Mouse (Mus musculus) intestine, embryonic 14.5 days (tissue): ENCODE data around the gene Tex36. TPM values are rescaled to one million over a fixed set of nuclear protein-coding genes. Genes with fewer than 3 reads are reported as not detected.

Source experiments
- ATAC-seq: fragments of 200-750 bp; cut with Nextera tagmentation; replicated peaks from 2 replicates; pipeline ENCODE4 v1.8.0; 2017; ENCODE audit warnings: low read depth, moderate number of reproducible peaks, moderate TSS enrichment, moderate library complexity; ENCODE audit not compliant: low FRiP score, low TSS enrichment
- DNase-seq: peaks from one replicate; pipeline ENCODE4 v3.0.0-alpha.2; 2018; ENCODE audit warnings: low spot score
- H3K27ac ChIP-seq: fragments of 300-500 bp; sonication (generic); 2 replicates; pipeline ENCODE4 v1.5.1; 2014; ENCODE audit warnings: low read depth, mild to moderate bottlenecking, control low read depth
- H3K27me3 ChIP-seq: fragments of 300-500 bp; sonication (generic); replicated peaks from 2 replicates; pipeline ENCODE4 v1.6.1; 2014; ENCODE audit warnings: low read length, control low read depth; ENCODE audit not compliant: control insufficient read depth, insufficient read depth
- H3K36me3 ChIP-seq: fragments of 300-500 bp; sonication (generic); 2 replicates; pipeline ENCODE4 v1.6.1; 2014; ENCODE audit warnings: low read length, control low read depth; ENCODE audit not compliant: control insufficient read depth, insufficient read depth
- H3K4me1 ChIP-seq: fragments of 300-500 bp; sonication (generic); replicated peaks from 2 replicates; pipeline ENCODE4 v1.6.1; 2014; ENCODE audit warnings: low read length, control low read depth, mixed read lengths; ENCODE audit not compliant: control insufficient read depth, insufficient read depth
- H3K4me2 ChIP-seq: fragments of 300-500 bp; sonication (generic); 2 replicates; pipeline ENCODE4 v1.6.1; 2014; ENCODE audit warnings: low read length
- H3K4me3 ChIP-seq: fragments of 300-500 bp; sonication (generic); 2 replicates; pipeline ENCODE4 v1.5.1; 2014; ENCODE audit warnings: low read depth, low read length, control low read depth, mixed read lengths
- H3K9ac ChIP-seq: fragments of 300-500 bp; sonication (generic); 2 replicates; pipeline ENCODE4 v1.6.1; 2014; ENCODE audit warnings: mild to moderate bottlenecking, low read length
- H3K9me3 ChIP-seq: fragments of 300-500 bp; sonication (generic); 2 replicates; pipeline ENCODE4 v1.6.1; 2016; ENCODE audit warnings: low read length, control low read depth; ENCODE audit not compliant: control insufficient read depth
- WGBS: fragments of 180-500 bp; shearing (Covaris S2); extraction: QIAGEN DNeasy Blood & Tissue Kit; methylation state at CpG from one replicate; pipeline ENCODE4 v1.1.7; 2014; 5-methylcytosine and 5-hydroxymethylcytosine counted together
- polyA plus RNA-seq: library from polyadenylated mRNA; unstranded; fragments of >200 nt; fragmentation: Nextera tagmentation; extraction: Ambion mirVana; gene quantifications from 2 replicates; pipeline ENCODE4 v1.2.1, GENCODE M21; 2014

The Tex36 gene
- polyA plus RNA-seq, 1 experiment from 2014 or later, result not detected

DNA sequence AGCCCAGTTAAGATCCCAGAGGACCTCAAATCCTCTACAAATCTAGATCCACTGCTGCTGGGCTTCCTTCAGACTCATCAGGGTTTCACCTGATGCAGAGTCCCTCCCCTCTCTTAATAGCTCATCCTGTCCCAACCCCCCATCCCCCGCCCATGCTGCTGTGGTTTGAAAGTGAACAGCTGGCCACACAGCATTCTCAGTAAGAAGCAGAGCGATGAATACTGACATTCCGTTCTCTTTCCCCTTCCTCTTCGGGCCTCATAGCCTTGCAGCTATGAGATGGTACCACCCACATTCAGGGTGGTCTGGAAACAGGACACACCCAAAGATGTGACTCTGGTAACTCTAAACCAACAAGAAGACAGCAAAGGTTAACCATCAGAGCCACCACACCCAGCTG lies 25.1 kb downstream of the Tex36 start:
- WGBS, result 6% methylated on average over 4 of the region's 4 CpGs
- H3K4me3 ChIP-seq, result no peak overlapping the region
- ATAC-seq, result peak; percentile 62; the same call in 1 of the 2 replicates

DNA sequence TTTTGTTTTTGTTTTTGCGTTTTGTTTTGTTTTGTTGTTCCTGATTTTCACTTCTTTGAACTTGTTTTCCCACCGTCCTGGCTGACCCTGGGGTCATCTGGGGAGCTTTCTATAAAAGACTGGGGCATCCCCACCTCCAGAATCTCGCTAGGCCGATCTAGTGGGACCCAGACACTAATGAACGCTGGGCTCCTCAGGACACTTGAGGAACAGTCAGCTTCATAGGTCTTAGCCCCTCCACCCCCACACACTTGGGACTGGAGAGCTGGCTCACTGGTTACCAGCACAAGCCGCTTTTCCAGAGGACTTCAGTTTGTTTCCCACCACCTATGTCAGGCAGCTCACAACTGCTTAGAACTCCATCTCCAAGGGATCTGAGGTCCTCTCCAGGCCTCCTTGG lies 25.7 kb downstream of the Tex36 start:
- no peak for DNase-seq
- Histone ChIP-seq H3K4me2 (no peak overlapping the region), H3K9ac (no peak overlapping the region), H3K9me3 (no peaks in the 10 kb centered on the region), H3K4me3 (no peak overlapping the region), H3K27me3 (no peaks in the 10 kb centered on the region), H3K4me1 (peaks cover 15% of the 10 kb centered on the region), H3K27ac (no peak overlapping the region), H3K36me3 (no peaks in the 10 kb centered on the region)
- WGBS, result 72% methylated on average over 6 of the region's 6 CpGs
- ATAC-seq, result no peak

More for the DNA sequence above, 25.1 kb downstream of the Tex36 start:
- H3K27ac ChIP-seq, result no peak overlapping the region
- no peaks in the 10 kb centered on the region for H3K9me3 ChIP-seq
- 0 out of 2 replicates have a peak, but pooled peaks cover 10% of the 10 kb centered on the region for H3K4me1 ChIP-seq
- H3K27me3 ChIP-seq, result no peaks in the 10 kb centered on the region
- DNase-seq, result no peak
- no peaks in the 10 kb centered on the region for H3K36me3 ChIP-seq
- H3K4me2 ChIP-seq, result no peak overlapping the region
- no peak overlapping the region for H3K9ac ChIP-seq

DNA sequence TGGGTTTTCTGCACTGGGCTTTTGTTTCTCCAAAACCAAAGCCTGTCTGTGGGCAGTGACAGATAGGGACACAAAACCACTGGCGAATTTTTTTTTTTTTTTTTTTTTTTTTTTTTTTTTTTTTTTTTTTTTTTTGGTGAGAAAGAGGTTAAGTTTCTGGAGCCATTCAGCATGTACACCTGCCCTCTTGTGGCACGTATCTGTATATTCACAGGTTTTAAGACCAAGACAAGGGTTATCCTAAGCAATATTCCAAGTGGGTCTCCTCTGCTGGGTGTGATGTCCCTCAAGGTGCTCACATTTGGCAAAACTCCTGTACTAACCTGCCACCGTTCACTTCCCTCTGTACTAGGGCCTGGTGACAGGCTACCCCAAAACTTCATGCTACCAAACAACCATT lies 30.0 kb downstream of the Tex36 start:
- WGBS, result 26% methylated on average over 3 of the region's 3 CpGs
- ATAC-seq (no peak), DNase-seq (no peak)
- H3K4me1 ChIP-seq, result peaks cover 21% of the 10 kb centered on the region
- H3K4me3 ChIP-seq, result no peak overlapping the region
- no peaks in the 10 kb centered on the region for H3K9me3 ChIP-seq
- H3K36me3 ChIP-seq, result no peaks in the 10 kb centered on the region
- H3K27me3 ChIP-seq, result no peaks in the 10 kb centered on the region
- H3K9ac ChIP-seq, result no peak overlapping the region
- no peak overlapping the region for H3K27ac ChIP-seq
- H3K4me2 ChIP-seq, result no peak overlapping the region

DNA sequence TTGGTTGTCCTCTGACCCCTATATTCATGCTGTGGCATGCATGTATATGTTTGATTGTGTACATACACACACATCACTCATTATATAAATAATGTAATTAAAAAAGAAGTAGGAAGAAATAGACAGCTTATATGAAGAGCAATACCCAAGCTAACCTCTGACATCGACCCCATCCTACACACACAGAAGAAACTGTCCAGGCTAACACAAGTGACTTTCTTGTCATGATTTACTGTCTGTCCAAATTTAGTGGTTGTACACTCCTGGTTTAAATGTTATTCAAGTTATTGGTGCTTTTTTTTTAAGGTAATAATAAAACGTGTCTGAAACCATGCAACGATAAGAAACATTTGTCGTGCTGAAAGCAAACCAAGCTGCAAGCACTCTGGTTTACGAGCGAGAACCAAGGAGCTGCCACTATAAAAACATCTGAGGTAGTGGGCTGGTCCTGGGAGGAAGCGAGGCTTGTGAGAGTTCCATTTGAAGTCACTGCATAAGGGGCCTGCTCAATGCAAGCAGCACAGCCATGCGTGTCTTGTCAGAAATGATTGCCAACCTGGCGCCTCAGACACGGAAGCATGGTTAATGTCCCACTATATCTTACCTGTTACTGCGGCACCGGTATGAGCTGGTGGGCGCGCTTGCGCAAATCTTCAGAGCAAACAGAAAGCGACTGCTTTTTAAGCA lies 32.6 kb downstream of the Tex36 start:
- Histone ChIP-seq H3K9ac (no peak overlapping the region), H3K27ac (no peak overlapping the region), H3K4me1 (peaks cover 15% of the 10 kb centered on the region), H3K4me3 (no peak overlapping the region), H3K9me3 (no peaks in the 10 kb centered on the region), H3K27me3 (no peaks in the 10 kb centered on the region), H3K36me3 (no peaks in the 10 kb centered on the region), H3K4me2 (no peak overlapping the region)
- 49% methylated on average over 16 of the region's 16 CpGs for WGBS
- DNase-seq, result no peak
- ATAC-seq, result peak; percentile 50; the same call in 1 of the 2 replicates

DNA sequence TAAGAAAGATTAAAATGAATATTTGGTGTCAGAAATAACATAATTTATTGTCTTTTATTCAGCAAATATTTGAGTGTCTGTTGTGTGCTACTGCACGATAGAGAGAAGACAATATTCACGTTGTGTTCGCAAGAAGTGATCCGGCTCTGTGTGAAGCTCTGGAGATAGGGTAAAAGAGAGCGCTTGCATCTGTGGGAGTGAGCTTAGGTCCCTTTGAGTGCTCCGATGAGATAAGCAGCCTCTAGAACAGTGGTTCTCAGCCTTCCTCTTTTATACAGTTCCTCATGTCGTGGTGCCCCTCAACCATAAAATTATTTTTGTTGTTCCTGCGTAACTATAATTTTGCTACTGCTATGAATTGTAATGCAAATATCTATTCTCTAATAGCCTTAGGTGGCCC lies 37.4 kb downstream of the Tex36 start:
- Histone ChIP-seq H3K4me1 (0 out of 2 replicates have a peak, but pooled peaks cover 3% of the 10 kb centered on the region), H3K27me3 (no peaks in the 10 kb centered on the region), H3K9ac (no peak overlapping the region), H3K27ac (no peak overlapping the region), H3K36me3 (no peaks in the 10 kb centered on the region), H3K4me2 (no peak overlapping the region), H3K9me3 (no peaks in the 10 kb centered on the region), H3K4me3 (no peak overlapping the region)
- ATAC-seq, result no peak
- WGBS, result 81% methylated on average over 8 of the region's 8 CpGs
- no peak for DNase-seq

DNA sequence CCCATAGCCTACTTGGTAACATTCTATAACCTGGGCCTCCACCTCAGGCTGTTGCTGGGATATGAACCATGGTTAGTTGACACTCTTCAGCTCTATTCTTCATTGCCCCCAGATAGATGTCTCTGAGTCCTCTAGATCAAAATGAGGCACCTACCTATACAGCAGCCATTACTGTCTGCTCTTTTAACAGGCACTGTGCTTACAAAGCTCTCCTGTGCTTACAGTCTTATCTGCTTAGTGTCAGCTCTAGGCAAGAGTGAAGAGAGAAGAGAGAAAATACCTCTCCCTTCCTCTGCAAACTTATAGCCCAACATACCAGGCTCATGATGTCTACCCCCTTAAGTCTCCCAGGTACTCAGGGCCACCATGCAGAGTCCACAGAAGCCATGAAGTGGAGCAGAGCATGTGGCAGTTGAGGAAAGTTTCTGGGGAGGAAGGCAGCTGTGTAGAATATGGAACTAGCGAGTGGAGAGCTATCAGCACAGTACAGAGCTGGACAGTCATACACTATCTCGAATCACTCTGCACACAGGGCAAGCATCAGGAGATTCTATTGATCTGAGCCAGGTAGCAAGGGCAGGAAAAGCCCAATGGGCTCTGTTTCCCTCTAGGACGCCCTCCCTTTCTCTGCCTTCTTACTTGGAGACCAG lies 38.7 kb downstream of the Tex36 start:
- H3K4me1 ChIP-seq, result no peaks in the 10 kb centered on the region
- WGBS, result 80% methylated on average over 3 of the region's 3 CpGs
- no peak overlapping the region for H3K4me2 ChIP-seq
- no peaks in the 10 kb centered on the region for H3K36me3 ChIP-seq
- no peaks in the 10 kb centered on the region for H3K9me3 ChIP-seq
- no peaks in the 10 kb centered on the region for H3K27me3 ChIP-seq
- no peak overlapping the region for H3K9ac ChIP-seq
- ATAC-seq (no peak), DNase-seq (no peak)
- no peak overlapping the region for H3K4me3 ChIP-seq
- H3K27ac ChIP-seq, result no peak overlapping the region

DNA sequence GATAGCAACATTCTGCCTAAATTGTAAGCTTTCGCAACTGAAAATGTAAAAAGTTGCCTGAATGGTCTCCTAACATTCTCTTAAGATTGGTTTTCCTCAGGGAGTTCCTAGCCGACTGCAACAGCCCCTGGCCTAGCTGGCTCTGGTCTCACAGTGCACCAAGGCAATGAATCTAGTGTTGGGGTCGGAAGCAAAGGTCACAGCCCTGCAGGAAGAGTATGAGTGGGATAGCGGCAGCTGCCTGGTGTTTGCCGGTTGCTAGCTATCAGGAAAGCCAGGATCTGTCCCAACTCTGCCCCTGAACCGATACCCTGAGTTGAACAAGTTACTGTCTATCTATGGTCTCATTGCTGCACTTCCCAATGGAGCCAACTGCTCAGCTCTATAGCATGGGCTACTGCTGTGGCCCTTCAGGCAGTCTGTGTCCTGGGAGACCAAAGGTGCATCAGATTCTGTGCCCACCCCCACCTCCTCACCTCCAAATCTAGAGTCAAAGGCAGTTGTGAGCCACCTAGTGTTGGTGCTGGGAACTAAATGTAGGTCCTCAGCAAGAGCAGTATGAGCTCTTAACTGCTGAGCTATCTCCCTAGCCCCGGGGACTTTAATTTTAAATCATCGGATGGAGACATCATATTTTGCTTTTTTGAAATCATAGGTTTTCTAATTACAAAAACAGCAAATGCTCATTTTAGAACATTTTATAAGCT lies 46.0 kb downstream of the Tex36 start:
- Histone ChIP-seq H3K36me3 (no peaks in the 10 kb centered on the region), H3K4me2 (no peak overlapping the region), H3K27ac (no peak overlapping the region), H3K27me3 (no peaks in the 10 kb centered on the region), H3K9me3 (no peaks in the 10 kb centered on the region), H3K9ac (no peak overlapping the region), H3K4me3 (no peak overlapping the region), H3K4me1 (no peaks in the 10 kb centered on the region)
- DNase-seq, result no peak
- WGBS, result 45% methylated on average over 8 of the region's 8 CpGs
- ATAC-seq, result no peak

DNA sequence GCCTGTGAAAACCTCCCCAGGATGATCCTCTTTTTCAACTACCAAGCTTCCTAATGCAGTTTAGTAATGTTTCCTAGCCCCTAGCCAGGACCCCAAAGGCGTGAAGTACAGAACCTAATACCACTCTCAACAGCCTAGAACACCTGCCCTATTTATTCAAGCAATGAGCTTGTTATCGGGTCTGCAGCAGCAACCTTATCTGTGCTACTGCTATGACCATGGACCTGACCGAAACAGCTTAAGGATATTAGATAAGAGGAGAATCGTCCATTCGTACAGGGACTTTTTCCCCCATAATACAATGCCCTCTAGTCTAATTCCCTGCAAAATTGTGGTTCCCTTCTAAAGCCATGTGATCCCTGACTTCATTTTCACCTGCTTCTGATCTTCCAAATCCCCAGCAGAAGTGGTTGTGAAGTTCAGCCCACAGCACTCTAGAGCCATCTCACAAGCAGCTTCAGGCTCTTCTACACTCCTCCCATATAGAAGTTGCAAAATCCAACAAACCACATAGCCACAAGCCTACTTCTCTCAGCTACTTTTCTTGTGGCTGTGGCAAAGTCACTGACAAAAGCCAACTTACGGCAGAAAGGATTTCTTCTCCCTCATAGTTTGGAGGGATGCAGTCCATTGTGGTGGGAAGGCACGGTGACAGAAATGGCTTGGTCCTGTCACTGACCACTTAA lies 49.5 kb downstream of the Tex36 start:
- no peaks in the 10 kb centered on the region for H3K9me3 ChIP-seq
- ATAC-seq, result no peak
- H3K4me2 ChIP-seq, result no peak overlapping the region
- no peak overlapping the region for H3K4me3 ChIP-seq
- no peak overlapping the region for H3K27ac ChIP-seq
- H3K9ac ChIP-seq, result no peak overlapping the region
- 82% methylated on average over 7 of the region's 7 CpGs for WGBS
- no peaks in the 10 kb centered on the region for H3K36me3 ChIP-seq
- no peaks in the 10 kb centered on the region for H3K27me3 ChIP-seq
- DNase-seq, result no peak
- no peaks in the 10 kb centered on the region for H3K4me1 ChIP-seq
